Mouse (Mus musculus) brown adipose tissue, adult 24 weeks (tissue): ENCODE measurements around the gene Trim67. TPM values are rescaled to one million over a fixed set of nuclear protein-coding genes. Genes with fewer than 3 reads are reported as not detected.

Experiments
- H3K27ac ChIP-seq: fragments of 200-500 bp; replicated peaks from 2 replicates; pipeline ENCODE4 v1.5.1; 2012; ENCODE audit warnings: low read depth, mild to moderate bottlenecking, low read length
- H3K4me1 ChIP-seq: fragments of 200-500 bp; 2 replicates; pipeline ENCODE4 v1.6.1; 2012; ENCODE audit warnings: low read length, mixed read lengths; ENCODE audit not compliant: control insufficient read depth, insufficient read depth, insufficient read length
- H3K4me3 ChIP-seq: fragments of 200-500 bp; 2 replicates; pipeline ENCODE4 v1.5.1; 2012; ENCODE audit warnings: low read depth, mild to moderate bottlenecking, low read length, moderate library complexity; ENCODE audit not compliant: insufficient read depth
- polyA plus RNA-seq: library from polyadenylated mRNA; stranded (reverse); fragments of >200 nt; gene quantifications from 2 replicates; pipeline ENCODE4 v1.2.4, GENCODE M21; 2012; ENCODE audit not compliant: missing spikeins, insufficient read depth, insufficient read length

Gene Trim67
- polyA plus RNA-seq, 1 experiment, result 8.0 TPM

DNA sequence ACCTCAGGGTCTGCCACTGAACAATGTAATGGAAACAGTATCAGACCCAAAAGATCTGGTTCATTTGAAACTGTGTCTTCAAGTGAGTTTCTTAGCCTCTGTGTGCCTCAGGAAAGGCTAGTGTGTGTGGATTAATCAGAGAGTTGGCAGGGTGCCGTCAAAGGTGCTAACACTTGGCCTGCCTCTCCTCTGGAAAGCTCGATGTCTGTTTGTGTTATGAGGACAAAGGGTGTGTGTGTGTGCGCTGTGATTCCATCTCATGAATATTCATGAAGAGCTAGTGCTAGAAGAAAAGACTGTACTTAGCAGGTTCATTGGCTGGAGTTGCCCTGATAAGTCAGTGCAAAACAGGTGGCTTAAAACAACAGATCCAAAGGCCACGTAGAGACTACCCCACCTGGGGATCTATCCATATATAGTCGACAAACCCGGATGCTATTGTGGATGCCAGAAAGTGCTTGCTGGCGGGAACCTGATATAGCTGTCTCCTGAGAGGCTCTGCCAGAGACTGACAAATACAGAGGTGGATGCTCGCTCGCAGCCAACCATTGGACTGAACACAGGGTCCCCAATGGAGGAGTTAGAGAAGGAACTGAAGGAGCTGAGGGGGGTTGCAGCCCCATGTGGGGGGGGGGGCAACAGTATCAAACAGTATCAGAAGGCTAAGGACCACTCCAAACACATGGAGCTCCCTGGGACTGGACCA is 17.9 kb downstream of the Trim67 start:
- Histone ChIP-seq H3K4me3 (no peak overlapping the region), H3K27ac (peak overlapping the region; percentile 39; the same call in 1 of the 2 replicates), H3K4me1 (no peaks in the 10 kb centered on the region)

- Histone ChIP-seq H3K27ac (0 out of 2 replicates have a peak overlapping the region, but pooled peaks have one; percentile 60), H3K4me1 (no peaks in the 10 kb centered on the region), H3K4me3 (no peak overlapping the region)
Measured at GRCm38 (mm10) chr8:124813326-124813725, 20.4 kb downstream of the Trim67 start.

GRCm38 (mm10) chr8:124815870-124816269 is 23.0 kb downstream of the Trim67 start:
- H3K27ac ChIP-seq, result peak overlapping the region; percentile 96
- H3K4me3 ChIP-seq, result no peak overlapping the region
- H3K4me1 ChIP-seq, result peaks cover 13% of the 10 kb centered on the region; the same call in 1 of the 2 replicates

GRCm38 (mm10) chr8:124816866-124817265 is 24.0 kb downstream of the Trim67 start:
- peak overlapping the region; percentile 96 for H3K27ac ChIP-seq
- H3K4me3 ChIP-seq, result no peak overlapping the region
- H3K4me1 ChIP-seq, result peaks cover 13% of the 10 kb centered on the region; the same call in 1 of the 2 replicates

DNA sequence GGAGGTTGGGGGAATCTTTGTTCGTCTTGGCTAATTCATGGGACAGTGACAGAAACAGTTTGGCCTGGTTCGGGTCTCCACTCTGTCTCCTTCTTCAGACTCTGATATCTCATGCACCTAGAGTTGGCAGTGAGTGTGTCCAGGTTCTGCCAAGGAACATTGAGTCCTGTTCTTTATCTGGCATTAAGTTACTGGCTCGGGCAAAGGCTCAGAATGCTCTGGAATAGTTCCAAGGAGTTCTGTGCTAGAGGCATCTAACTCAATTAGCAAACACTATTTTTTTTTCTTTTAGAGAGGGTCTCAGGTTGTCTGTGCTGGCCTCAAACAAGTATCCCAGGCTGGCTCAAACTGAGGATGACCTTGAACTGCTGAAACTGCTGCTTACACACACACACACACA is 24.5 kb downstream of the Trim67 start:
- peak overlapping the region; percentile 97 for H3K27ac ChIP-seq
- H3K4me1 ChIP-seq, result peaks cover 13% of the 10 kb centered on the region; the same call in 1 of the 2 replicates
- H3K4me3 ChIP-seq, result no peak overlapping the region

DNA sequence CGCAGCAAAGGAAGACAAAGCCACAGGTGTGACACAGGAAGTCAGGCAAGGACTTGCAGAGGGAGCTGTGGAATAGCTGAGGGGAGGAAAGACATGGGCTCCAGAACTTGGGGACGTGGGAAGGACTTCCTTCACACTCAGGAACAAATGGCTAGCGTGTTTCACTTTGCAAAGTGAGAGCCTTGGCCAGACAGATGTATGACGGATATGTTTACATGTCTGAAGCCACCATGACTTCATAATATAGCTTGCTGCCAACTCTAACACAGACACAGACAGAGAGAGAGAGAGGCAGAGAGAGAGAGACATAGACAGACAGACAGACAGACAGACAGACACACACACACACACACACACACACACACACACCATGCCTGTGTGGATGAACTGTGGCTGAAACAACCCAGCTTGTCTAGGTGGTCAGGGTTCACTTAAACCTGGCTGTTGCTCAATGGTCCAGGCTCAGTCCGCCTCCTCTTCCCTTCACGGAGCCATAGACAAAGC is 26.8 kb downstream of the Trim67 start:
- Histone ChIP-seq H3K4me3 (no peak overlapping the region), H3K4me1 (peaks cover 15% of the 10 kb centered on the region; the same call in 1 of the 2 replicates), H3K27ac (peak overlapping the region; percentile 97)

DNA sequence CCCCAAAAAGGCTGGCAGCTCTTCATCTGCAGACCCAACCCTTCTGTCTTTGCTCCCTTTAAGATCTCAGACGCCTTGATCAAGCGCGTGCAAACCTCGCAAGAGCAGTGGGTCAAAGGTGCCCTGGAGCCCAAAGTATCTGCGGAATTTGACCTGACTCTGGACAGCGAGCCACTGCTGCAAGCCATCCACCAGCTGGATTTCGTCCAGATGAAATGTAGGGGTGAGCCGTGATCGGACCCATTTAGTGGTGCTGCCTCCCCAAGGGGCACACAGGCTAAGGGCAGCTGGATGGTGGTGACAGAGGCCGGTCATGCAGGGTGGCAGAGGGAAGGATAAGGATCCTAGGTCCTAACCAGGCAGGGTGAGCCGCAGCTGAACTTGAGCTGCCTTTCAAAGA is 27.2 kb downstream of the Trim67 start:
- H3K4me1 ChIP-seq, result peaks cover 15% of the 10 kb centered on the region; the same call in 1 of the 2 replicates
- H3K4me3 ChIP-seq, result no peak overlapping the region
- H3K27ac ChIP-seq, result peak overlapping the region; percentile 97

DNA sequence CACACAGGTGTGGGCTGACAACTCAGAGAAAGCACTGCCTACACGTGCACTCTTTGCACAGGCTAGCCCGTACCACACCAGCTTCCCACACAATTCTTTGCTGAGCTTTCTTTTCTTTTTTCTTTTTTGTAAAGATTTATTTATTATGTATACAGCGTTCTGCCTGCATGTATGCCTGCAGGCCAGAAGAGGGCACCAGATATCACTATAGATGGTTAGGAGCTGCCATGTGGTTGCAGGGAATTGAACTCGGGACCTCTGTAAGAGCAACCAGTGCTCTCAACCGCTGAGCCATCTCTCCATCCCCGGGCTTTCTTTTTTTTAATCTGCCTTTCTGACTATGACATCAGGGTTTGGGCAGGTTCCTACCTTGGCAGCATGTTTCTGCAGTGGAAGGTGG is 30.6 kb downstream of the Trim67 start:
- H3K27ac ChIP-seq, result no peak overlapping the region
- no peak overlapping the region for H3K4me3 ChIP-seq
- H3K4me1 ChIP-seq, result peaks cover 22% of the 10 kb centered on the region

GRCm38 (mm10) chr8:124826658-124827057 is 33.8 kb downstream of the Trim67 start:
- peak overlapping the region; percentile 94 for H3K27ac ChIP-seq
- H3K4me3 ChIP-seq, result no peak overlapping the region
- H3K4me1 ChIP-seq, result peaks cover 10% of the 10 kb centered on the region

DNA sequence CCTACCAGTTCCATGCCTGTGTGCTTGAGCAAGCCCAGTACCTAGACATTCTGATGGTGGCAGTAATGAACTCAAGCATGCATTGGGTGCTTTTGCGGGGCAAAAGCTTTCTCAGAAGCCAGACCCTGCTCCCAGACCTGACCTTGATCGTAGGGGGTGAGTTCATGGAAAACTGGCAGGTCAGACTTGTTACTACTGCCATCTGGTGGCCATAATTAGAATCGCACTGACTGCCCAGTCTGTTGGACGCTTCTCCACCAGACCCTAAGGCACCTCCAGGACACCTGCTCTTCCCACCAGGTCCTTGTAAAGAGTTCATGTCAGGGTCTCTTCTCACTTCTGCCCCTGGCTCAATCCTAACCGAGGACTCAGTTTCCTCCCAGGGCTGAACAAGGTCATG is 34.5 kb downstream of the Trim67 start:
- peaks cover 10% of the 10 kb centered on the region for H3K4me1 ChIP-seq
- no peak overlapping the region for H3K4me3 ChIP-seq
- peak overlapping the region; percentile 94 for H3K27ac ChIP-seq

DNA sequence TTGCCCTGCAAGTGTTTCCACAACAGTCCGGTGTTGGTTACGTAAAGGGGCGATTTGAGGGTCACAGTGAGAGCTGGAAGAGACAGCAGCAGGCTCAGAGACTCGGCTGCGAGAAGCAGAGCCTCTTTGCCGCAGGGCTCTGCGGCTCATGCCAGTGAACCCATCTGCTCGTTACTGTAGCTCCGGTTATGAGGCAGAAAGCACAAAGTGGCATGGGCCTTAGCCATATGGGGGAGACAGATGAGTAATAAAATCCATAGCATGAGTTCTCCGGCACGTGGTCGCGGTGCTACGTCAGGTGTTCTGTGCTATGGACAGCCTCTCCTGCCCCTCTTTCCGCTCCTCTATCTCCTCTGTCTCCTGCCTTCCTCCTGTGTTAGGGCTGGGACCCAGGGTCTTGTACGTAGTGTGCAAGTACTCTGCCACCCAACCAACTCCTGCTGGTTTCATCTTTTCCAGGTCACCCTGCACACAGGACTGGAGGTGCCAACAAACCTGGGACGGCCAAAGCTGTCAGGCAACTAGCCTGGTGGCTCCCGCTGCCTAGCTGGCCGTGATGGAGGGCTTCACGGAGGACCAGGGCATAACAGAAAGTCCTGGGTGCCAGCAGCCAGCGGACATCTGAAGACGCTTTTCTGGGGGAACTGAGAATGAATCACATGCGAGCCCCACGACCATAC is 35.8 kb downstream of the Trim67 start:
- no peak overlapping the region for H3K4me3 ChIP-seq
- peaks cover 10% of the 10 kb centered on the region for H3K4me1 ChIP-seq
- H3K27ac ChIP-seq, result no peak overlapping the region

- Histone ChIP-seq H3K4me3 (no peak overlapping the region), H3K4me1 (peaks cover 10% of the 10 kb centered on the region), H3K27ac (no peak overlapping the region)
Measured at GRCm38 (mm10) chr8:124830050-124830449, 37.2 kb downstream of the Trim67 start.

- H3K4me1 ChIP-seq, result peaks cover 9% of the 10 kb centered on the region; the same call in 1 of the 2 replicates
- peak overlapping the region; percentile 61 for H3K4me3 ChIP-seq
- H3K27ac ChIP-seq, result peak overlapping the region; percentile 98
Measured at GRCm38 (mm10) chr8:124831531-124831930, 38.6 kb downstream of the Trim67 start.

DNA sequence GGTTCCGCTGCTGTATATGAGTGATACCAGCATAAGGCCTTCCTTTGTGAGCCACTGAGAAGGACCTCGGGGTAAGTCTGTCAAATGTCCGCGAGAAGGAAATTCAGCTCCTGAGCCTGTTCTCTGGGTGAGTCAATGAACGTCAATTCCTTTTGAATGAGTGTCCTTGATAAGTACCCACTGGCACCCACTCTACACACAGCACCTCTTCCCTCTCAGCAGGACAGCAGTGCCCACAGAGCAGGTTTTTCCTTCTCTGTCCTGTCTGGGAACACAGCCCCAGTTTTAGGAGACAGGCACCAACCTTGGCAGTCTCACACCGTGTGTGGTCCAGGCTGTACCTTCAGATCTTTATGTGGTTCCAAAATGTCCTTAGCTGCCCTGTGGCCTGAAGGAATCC is 39.0 kb downstream of the Trim67 start:
- H3K4me1 ChIP-seq, result peaks cover 9% of the 10 kb centered on the region; the same call in 1 of the 2 replicates
- H3K27ac ChIP-seq, result peak overlapping the region; percentile 98

DNA sequence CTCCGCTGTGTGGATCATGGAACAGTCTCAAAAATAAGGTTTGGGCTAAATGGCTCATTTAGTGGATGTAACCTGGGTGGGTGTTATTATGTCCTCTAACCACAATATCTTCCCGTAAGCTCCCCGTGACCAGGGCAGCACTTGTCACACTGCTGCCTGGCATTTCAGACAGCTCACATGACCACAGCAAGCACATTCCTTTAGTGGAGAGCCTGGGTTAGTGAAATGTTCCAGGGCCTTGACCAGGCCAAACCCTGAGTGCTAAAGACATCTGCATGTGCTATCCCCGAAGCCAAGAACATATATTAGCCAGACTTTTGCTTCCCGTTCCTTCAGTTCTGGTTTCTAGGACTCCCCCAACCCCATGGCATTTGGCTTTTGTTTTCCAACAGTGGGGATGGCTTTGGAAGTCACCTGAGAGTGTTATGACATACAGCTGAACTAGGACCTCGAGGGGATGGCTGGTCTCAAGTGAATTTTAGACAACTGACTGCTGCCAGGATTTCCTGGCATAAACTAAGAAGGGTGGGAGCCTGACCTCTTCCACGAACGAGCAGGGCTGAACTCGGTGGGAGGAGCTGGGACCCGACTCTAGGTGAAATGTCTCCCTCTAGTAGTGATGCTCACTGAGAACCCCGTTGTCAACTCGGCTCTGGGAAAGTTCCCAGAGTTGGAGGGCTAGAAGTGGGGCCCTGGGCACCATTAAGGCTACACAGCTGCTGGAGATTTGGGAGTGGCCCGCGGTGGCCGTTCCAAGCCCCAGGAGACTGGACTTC is 40.7 kb downstream of the Trim67 start:
- Histone ChIP-seq H3K4me1 (peaks cover 9% of the 10 kb centered on the region; the same call in 1 of the 2 replicates), H3K27ac (peak overlapping the region; percentile 98), H3K4me3 (peak overlapping the region; percentile 61)

More for the DNA sequence above, 39.0 kb downstream of the Trim67 start:
- H3K4me3 ChIP-seq, result peak overlapping the region; percentile 61
